Mouse (Mus musculus) hindbrain, embryonic 12.5 days (tissue): ENCODE data around the gene Ly9. TPM values are rescaled to one million over a fixed set of nuclear protein-coding genes. Genes with fewer than 3 reads are reported as not detected.

ENCODE experiments used
- ATAC-seq: fragments of 200-750 bp; cut with Nextera tagmentation; 2 replicates; pipeline ENCODE4 v1.8.0; 2017; ENCODE audit warnings: moderate TSS enrichment; ENCODE audit not compliant: low FRiP score
- H3K27ac ChIP-seq: fragments of 300-500 bp; sonication (generic); 2 replicates; pipeline ENCODE4 v1.5.1; 2016; ENCODE audit warnings: mild to moderate bottlenecking
- H3K27me3 ChIP-seq: fragments of 300-500 bp; sonication (generic); 2 replicates; pipeline ENCODE4 v1.6.1; 2016; ENCODE audit warnings: mild to moderate bottlenecking
- H3K36me3 ChIP-seq: fragments of 300-500 bp; sonication (generic); 2 replicates; pipeline ENCODE4 v1.6.1; 2016; ENCODE audit warnings: mild to moderate bottlenecking
- H3K4me1 ChIP-seq: fragments of 300-500 bp; sonication (generic); 2 replicates; pipeline ENCODE4 v1.6.1; 2016
- H3K4me2 ChIP-seq: fragments of 300-500 bp; sonication (generic); replicated peaks from 2 replicates; pipeline ENCODE4 v1.6.1; 2016; ENCODE audit warnings: mild to moderate bottlenecking
- H3K4me3 ChIP-seq: fragments of 300-500 bp; sonication (generic); 2 replicates; pipeline ENCODE4 v1.5.1; 2016; ENCODE audit warnings: mild to moderate bottlenecking
- H3K9ac ChIP-seq: fragments of 300-500 bp; sonication (generic); 2 replicates; pipeline ENCODE4 v1.6.1; 2016; ENCODE audit warnings: mild to moderate bottlenecking, moderate library complexity
- H3K9me3 ChIP-seq: fragments of 300-500 bp; sonication (generic); replicated peaks from 2 replicates; pipeline ENCODE4 v1.6.1; 2016; ENCODE audit warnings: mild to moderate bottlenecking
- WGBS: fragments of 180-500 bp; shearing (Covaris S2); methylation state at CpG from one replicate; pipeline ENCODE4 v1.1.7; 2016; 5-methylcytosine and 5-hydroxymethylcytosine counted together
- polyA plus RNA-seq: library from polyadenylated mRNA; unstranded; fragments of >200 nt; fragmentation: Nextera tagmentation; extraction: Ambion mirVana; gene quantifications from 2 replicates; pipeline ENCODE4 v1.2.1, GENCODE M21; 2016

Ly9 gene
- not detected in 2 replicates for polyA plus RNA-seq

- no peak for ATAC-seq
Measured at GRCm38 (mm10) chr1:171607176-171607575, at the start of gene Ly9. Gene Ly9, minus strand, starts transcription at chr1:171607410.

DNA sequence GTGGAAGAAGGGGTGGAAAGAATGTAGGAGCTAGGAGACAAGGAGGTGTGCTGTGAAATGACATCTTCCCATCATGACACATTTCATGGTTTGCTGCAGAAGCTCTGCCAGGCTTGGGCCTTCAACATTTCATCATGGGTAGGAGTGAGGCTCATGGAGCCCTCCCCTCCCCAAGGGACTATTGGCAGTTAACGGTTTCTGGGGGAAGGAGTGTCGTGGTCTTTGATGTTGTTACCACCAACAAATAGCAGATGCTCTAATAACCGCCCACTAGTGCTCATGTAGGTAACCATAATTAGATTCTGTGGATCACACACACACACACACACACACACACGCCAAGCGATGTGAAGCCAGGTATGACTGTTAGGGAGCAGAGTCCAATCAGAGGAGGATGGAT lies 45.5 kb upstream of the Ly9 start, which contains the start of gene Slamf7:
Gene Slamf7, minus strand, starts transcription at position 302 of the 400 bp plus-strand sequence.
- WGBS: 93% methylated on average over 5 of the region's 5 CpGs
- Histone ChIP-seq H3K4me2 (no peak within 1 kb of the TSS), H3K9ac (no peak within 1 kb of the TSS), H3K9me3 (no peaks in the 10 kb centered on the region), H3K27ac (no peak within 1 kb of the TSS), H3K27me3 (no peaks in the 10 kb centered on the region), H3K4me1 (no peaks in the 10 kb centered on the region), H3K4me3 (no peak within 1 kb of the TSS), H3K36me3 (no peaks in the 10 kb centered on the region)
- ATAC-seq: no peak

More at GRCm38 (mm10) chr1:171607176-171607575, at the start of gene Ly9:
- Histone ChIP-seq H3K36me3 (no peaks in the 10 kb centered on the region), H3K27me3 (no peaks in the 10 kb centered on the region), H3K9ac (no peak within 1 kb of the TSS), H3K4me3 (no peak within 1 kb of the TSS), H3K27ac (no peak within 1 kb of the TSS), H3K4me2 (no peak within 1 kb of the TSS), H3K9me3 (no peaks in the 10 kb centered on the region), H3K4me1 (no peaks in the 10 kb centered on the region)
- WGBS: 85% methylated on average over 9 of the region's 9 CpGs

DNA sequence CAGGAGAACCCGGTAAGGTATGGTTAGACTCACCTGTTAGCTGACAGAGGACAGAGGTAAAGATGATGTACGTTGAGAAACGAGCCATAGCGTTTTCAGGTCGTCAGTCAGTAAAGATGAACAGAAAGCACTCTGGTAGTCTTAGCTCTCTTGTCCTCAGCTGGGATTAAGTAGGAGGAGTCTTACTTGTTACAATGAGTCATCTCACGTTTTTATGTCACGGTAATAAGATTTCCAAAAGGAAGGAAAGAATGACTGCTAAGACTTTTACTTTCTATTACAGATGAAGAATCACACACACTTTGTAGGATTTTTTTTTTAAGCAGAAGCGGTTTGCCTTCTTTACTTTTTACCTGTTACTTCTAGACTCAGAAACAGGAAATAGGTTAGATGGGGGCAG lies 41.6 kb upstream of the Ly9 start:
- Histone ChIP-seq H3K4me2 (no peak overlapping the region), H3K4me1 (no peaks in the 10 kb centered on the region), H3K27ac (no peak overlapping the region), H3K36me3 (no peaks in the 10 kb centered on the region), H3K4me3 (no peak overlapping the region), H3K9ac (no peak overlapping the region), H3K9me3 (no peaks in the 10 kb centered on the region), H3K27me3 (no peaks in the 10 kb centered on the region)
- 80% methylated on average over 8 of the region's 8 CpGs for WGBS
- no peak for ATAC-seq

GRCm38 (mm10) chr1:171647716-171648115 lies 40.5 kb upstream of the Ly9 start:
- no peaks in the 10 kb centered on the region for H3K36me3 ChIP-seq
- no peaks in the 10 kb centered on the region for H3K4me1 ChIP-seq
- H3K27ac ChIP-seq: no peak overlapping the region
- H3K4me2 ChIP-seq: no peak overlapping the region
- no peaks in the 10 kb centered on the region for H3K9me3 ChIP-seq
- no peak overlapping the region for H3K4me3 ChIP-seq
- no peak for ATAC-seq
- H3K9ac ChIP-seq: no peak overlapping the region
- 82% methylated on average over 5 of the region's 5 CpGs for WGBS
- no peaks in the 10 kb centered on the region for H3K27me3 ChIP-seq

DNA sequence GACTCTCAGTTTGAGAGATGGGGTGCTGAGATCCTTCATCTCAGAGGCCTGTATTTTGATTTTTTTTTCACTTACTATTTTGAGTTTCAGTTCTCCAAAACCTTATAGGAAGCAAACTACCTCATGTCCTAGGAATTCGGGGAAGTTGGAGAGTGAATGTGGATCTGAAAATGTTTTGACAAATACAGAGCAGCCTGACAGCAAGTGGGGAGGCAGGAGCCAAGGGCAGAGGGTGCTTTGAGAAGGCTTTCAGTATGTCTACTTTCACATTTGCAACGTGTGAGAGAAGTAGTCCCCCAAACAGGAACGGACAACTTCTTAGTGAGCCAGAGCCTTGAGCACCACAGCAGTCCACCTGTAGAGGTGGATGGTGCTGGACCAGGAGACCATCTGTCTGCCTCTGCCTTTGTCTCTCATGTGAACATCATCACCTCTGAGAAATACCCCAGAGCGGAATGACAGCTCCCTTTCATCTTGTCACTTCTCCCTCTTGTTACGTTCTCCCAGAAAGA lies 39.3 kb upstream of the Ly9 start:
- H3K36me3 ChIP-seq: no peaks in the 10 kb centered on the region
- no peak for ATAC-seq
- no peak overlapping the region for H3K4me2 ChIP-seq
- H3K9me3 ChIP-seq: no peaks in the 10 kb centered on the region
- no peak overlapping the region for H3K27ac ChIP-seq
- 77% methylated on average over 5 of the region's 5 CpGs for WGBS
- H3K9ac ChIP-seq: no peak overlapping the region
- H3K4me1 ChIP-seq: no peaks in the 10 kb centered on the region
- no peaks in the 10 kb centered on the region for H3K27me3 ChIP-seq
- H3K4me3 ChIP-seq: no peak overlapping the region

DNA sequence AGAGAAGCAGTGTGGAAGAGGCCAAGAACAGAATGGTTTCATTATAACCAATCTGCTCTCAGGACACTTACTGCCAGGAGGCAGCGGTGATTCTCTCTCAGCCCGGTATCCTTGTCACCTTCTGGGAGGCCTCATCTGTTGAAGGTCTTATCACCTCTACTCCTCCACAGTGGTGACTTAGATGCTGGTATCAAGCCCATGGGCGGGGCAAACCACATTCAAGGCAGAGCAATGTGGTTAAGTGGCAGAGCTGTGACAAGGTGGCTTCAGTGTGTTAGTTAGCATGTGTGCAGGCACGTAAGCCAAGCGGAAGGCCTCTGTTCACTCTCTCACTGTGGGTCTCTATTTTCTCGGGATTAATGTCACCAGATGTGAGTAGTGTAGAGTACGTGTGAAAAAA lies 36.4 kb upstream of the Ly9 start:
- ATAC-seq: no peak
- Histone ChIP-seq H3K36me3 (no peaks in the 10 kb centered on the region), H3K9me3 (no peaks in the 10 kb centered on the region), H3K4me3 (no peak overlapping the region), H3K27ac (no peak overlapping the region), H3K27me3 (no peaks in the 10 kb centered on the region), H3K4me2 (no peak overlapping the region), H3K4me1 (no peaks in the 10 kb centered on the region), H3K9ac (no peak overlapping the region)
- WGBS: 87% methylated on average over 7 of the region's 7 CpGs

GRCm38 (mm10) chr1:171640796-171641195 lies 33.6 kb upstream of the Ly9 start:
- 92% methylated on average over 6 of the region's 6 CpGs for WGBS
- H3K9me3 ChIP-seq: no peaks in the 10 kb centered on the region
- no peaks in the 10 kb centered on the region for H3K27me3 ChIP-seq
- no peaks in the 10 kb centered on the region for H3K4me1 ChIP-seq
- no peak overlapping the region for H3K27ac ChIP-seq
- ATAC-seq: no peak
- H3K4me3 ChIP-seq: no peak overlapping the region
- no peak overlapping the region for H3K4me2 ChIP-seq
- no peaks in the 10 kb centered on the region for H3K36me3 ChIP-seq
- H3K9ac ChIP-seq: no peak overlapping the region

- Histone ChIP-seq H3K36me3 (no peaks in the 10 kb centered on the region), H3K4me2 (no peak overlapping the region), H3K9ac (no peak overlapping the region), H3K27ac (no peak overlapping the region), H3K4me3 (no peak overlapping the region), H3K4me1 (no peaks in the 10 kb centered on the region), H3K9me3 (no peaks in the 10 kb centered on the region), H3K27me3 (no peaks in the 10 kb centered on the region)
- WGBS: 68% methylated on average over 2 of the region's 2 CpGs
- no peak for ATAC-seq
Measured at GRCm38 (mm10) chr1:171638686-171639085, 31.5 kb upstream of the Ly9 start.

- Histone ChIP-seq H3K27ac (no peak overlapping the region), H3K27me3 (no peaks in the 10 kb centered on the region), H3K9ac (no peak overlapping the region), H3K4me1 (no peaks in the 10 kb centered on the region), H3K4me2 (no peak overlapping the region), H3K9me3 (no peaks in the 10 kb centered on the region), H3K4me3 (no peak overlapping the region), H3K36me3 (no peaks in the 10 kb centered on the region)
- no peak for ATAC-seq
- WGBS: 83% methylated on average over 8 of the region's 8 CpGs
Measured at GRCm38 (mm10) chr1:171637101-171637500, 29.9 kb upstream of the Ly9 start.

- Histone ChIP-seq H3K27ac (no peak overlapping the region), H3K27me3 (no peaks in the 10 kb centered on the region), H3K4me3 (no peak overlapping the region), H3K36me3 (no peaks in the 10 kb centered on the region), H3K9me3 (no peaks in the 10 kb centered on the region), H3K9ac (no peak overlapping the region), H3K4me2 (no peak overlapping the region), H3K4me1 (no peaks in the 10 kb centered on the region)
- ATAC-seq: no peak
- 58% methylated on average over 6 of the region's 6 CpGs for WGBS
Measured at GRCm38 (mm10) chr1:171635696-171636095, 28.5 kb upstream of the Ly9 start.

DNA sequence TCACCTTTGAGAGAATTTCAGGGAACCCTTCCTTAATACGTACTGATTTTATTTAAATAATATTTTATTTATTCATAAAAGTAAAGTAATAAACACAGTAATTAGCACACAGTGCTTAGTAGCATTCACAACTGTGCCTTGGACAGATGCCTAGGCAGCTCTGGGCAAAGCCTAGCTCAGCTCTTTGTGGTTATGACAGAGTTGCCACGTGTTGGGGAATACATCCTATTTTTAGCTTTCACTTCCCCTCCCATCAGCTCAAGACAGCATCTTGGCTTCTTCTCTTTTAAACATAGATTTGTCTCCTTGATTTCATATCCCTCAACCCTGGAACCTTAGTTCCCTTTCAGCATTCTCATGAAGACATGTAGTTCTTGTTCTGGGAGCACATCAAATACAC lies 24.2 kb upstream of the Ly9 start:
- Histone ChIP-seq H3K4me1 (no peaks in the 10 kb centered on the region), H3K9me3 (no peaks in the 10 kb centered on the region), H3K9ac (no peak overlapping the region), H3K27me3 (no peaks in the 10 kb centered on the region), H3K4me2 (no peak overlapping the region), H3K27ac (no peak overlapping the region), H3K36me3 (no peaks in the 10 kb centered on the region), H3K4me3 (no peak overlapping the region)
- ATAC-seq: no peak
- WGBS: 86% methylated on average over 2 of the region's 2 CpGs

DNA sequence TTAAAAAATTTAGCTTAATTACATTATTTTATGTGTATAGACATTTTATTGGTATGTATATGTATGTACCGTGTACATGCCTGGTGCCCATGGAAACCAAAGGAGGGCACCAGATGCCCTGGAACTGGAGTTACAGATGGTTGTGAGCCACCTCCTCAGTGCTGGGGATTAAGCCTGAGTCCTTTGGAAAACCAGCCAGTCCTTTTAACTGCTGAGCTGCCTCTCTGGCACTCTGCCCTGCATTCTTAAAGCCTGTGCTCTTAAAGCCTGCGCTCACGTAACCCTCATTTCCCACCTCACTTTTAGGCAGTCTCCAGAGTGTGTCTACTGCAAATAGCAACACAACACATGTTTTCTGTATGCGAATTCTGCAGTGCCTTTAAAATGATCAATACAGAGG lies 23.7 kb upstream of the Ly9 start:
- Histone ChIP-seq H3K4me2 (no peak overlapping the region), H3K9me3 (no peaks in the 10 kb centered on the region), H3K27me3 (no peaks in the 10 kb centered on the region), H3K4me1 (no peaks in the 10 kb centered on the region), H3K27ac (no peak overlapping the region), H3K4me3 (no peak overlapping the region), H3K36me3 (no peaks in the 10 kb centered on the region), H3K9ac (no peak overlapping the region)
- WGBS: 91% methylated on average over 4 of the region's 4 CpGs
- ATAC-seq: no peak

DNA sequence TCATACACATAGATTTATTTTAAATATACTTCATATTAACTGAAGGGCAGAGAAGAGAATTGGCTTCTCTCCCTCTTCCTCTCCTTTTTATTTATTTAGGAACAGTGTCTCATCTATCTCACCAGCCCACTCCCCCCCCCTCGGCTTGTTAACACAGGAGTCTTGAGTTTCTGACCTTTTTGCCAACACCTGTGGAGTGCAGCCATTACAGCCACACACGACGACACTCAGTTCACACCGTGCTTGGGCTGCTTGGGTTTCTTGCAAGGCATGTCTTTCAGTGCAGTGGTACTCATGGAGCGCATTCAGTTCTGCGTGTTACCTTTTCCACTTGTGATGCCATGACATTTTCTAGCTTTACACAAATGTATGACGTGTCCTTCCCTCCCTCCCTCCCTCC lies 22.8 kb upstream of the Ly9 start:
- Histone ChIP-seq H3K9me3 (no peaks in the 10 kb centered on the region), H3K9ac (no peak overlapping the region), H3K36me3 (no peaks in the 10 kb centered on the region), H3K4me2 (no peak overlapping the region), H3K27ac (no peak overlapping the region), H3K4me3 (no peak overlapping the region), H3K4me1 (no peaks in the 10 kb centered on the region), H3K27me3 (no peaks in the 10 kb centered on the region)
- WGBS: 82% methylated on average over 7 of the region's 7 CpGs
- ATAC-seq: no peak
